Mouse (Mus musculus) forebrain, embryonic 16.5 days (tissue): ENCODE data around the gene Sp7. TPM values are rescaled to one million over a fixed set of nuclear protein-coding genes. Genes with fewer than 3 reads are reported as not detected.

Experiments
- ATAC-seq: fragments of 200-750 bp; cut with Nextera tagmentation; 2 replicates; pipeline ENCODE4 v1.8.0; 2017; ENCODE audit warnings: mild to moderate bottlenecking, moderate library complexity
- H3K27ac ChIP-seq: fragments of 300-500 bp; sonication (generic); 2 replicates; pipeline ENCODE4 v1.5.1; 2014; ENCODE audit warnings: low read length, control low read depth
- H3K27me3 ChIP-seq: fragments of 300-500 bp; sonication (generic); replicated peaks from 2 replicates; pipeline ENCODE4 v1.6.1; 2014; ENCODE audit warnings: low read length; ENCODE audit not compliant: control insufficient read depth, insufficient read depth
- H3K36me3 ChIP-seq: fragments of 300-500 bp; sonication (generic); 2 replicates; pipeline ENCODE4 v1.6.1; 2014; ENCODE audit not compliant: control insufficient read depth, insufficient read depth
- H3K4me1 ChIP-seq: fragments of 300-500 bp; sonication (generic); replicated peaks from 2 replicates; pipeline ENCODE4 v1.6.1; 2014; ENCODE audit warnings: low read length; ENCODE audit not compliant: control insufficient read depth, insufficient read depth
- H3K4me2 ChIP-seq: fragments of 300-500 bp; sonication (generic); 2 replicates; pipeline ENCODE4 v1.6.1; 2014; ENCODE audit warnings: mild to moderate bottlenecking, low read length, control low read depth
- H3K4me3 ChIP-seq: fragments of 300-500 bp; sonication (generic); replicated peaks from 2 replicates; pipeline ENCODE4 v1.5.1; 2014; ENCODE audit warnings: mild to moderate bottlenecking, low read length, control low read depth
- H3K9ac ChIP-seq: fragments of 300-500 bp; sonication (generic); replicated peaks from 2 replicates; pipeline ENCODE4 v1.6.1; 2014; ENCODE audit warnings: low read depth, low read length, control low read depth
- H3K9me3 ChIP-seq: fragments of 300-500 bp; sonication (generic); 2 replicates; pipeline ENCODE4 v1.6.1; 2016; ENCODE audit warnings: low read length; ENCODE audit not compliant: control insufficient read depth
- WGBS: fragments of 180-500 bp; shearing (Covaris S2); extraction: QIAGEN DNeasy Blood & Tissue Kit; methylation state at CpG from one replicate; pipeline ENCODE4 v1.1.7; 2014; 5-methylcytosine and 5-hydroxymethylcytosine counted together
- polyA plus RNA-seq: library from polyadenylated mRNA; unstranded; fragments of >200 nt; fragmentation: Nextera tagmentation; extraction: Ambion mirVana; gene quantifications from 2 replicates; pipeline ENCODE4 v1.2.1, GENCODE M21; 2015

The Sp7 gene
- polyA plus RNA-seq, 1 experiment from 2014 or later, result 0.38 TPM

GRCm38 (mm10) chr15:102393584-102394014, 26.6 kb upstream of the Sp7 start:
- Histone ChIP-seq H3K4me1 (no peaks in the 10 kb centered on the region), H3K4me3 (no peak overlapping the region), H3K9me3 (no peaks in the 10 kb centered on the region), H3K27ac (no peak overlapping the region), H3K27me3 (no peaks in the 10 kb centered on the region), H3K9ac (no peak overlapping the region), H3K36me3 (no peaks in the 10 kb centered on the region), H3K4me2 (no peak overlapping the region)
- no peak for ATAC-seq

- 17% methylated on average over 2 of the region's 2 CpGs for WGBS
- ATAC-seq, result no peak
- H3K36me3 ChIP-seq, result no peaks in the 10 kb centered on the region
These were observed 25.5 kb upstream of the Sp7 start for GRCm38 (mm10) chr15:102392520-102392919.

GRCm38 (mm10) chr15:102388942-102389341, 22.0 kb upstream of the Sp7 start:
- Histone ChIP-seq H3K4me2 (no peak overlapping the region), H3K36me3 (no peaks in the 10 kb centered on the region), H3K27ac (no peak overlapping the region), H3K9me3 (no peaks in the 10 kb centered on the region), H3K4me1 (no peaks in the 10 kb centered on the region), H3K4me3 (no peak overlapping the region), H3K9ac (no peak overlapping the region), H3K27me3 (no peaks in the 10 kb centered on the region)
- WGBS, result 86% methylated on average over 3 of the region's 3 CpGs
- no peak for ATAC-seq

More at GRCm38 (mm10) chr15:102392520-102392919, 25.5 kb upstream of the Sp7 start:
- Histone ChIP-seq H3K4me3 (no peak overlapping the region), H3K4me2 (no peak overlapping the region), H3K27ac (no peak overlapping the region), H3K9me3 (no peaks in the 10 kb centered on the region), H3K27me3 (no peaks in the 10 kb centered on the region), H3K4me1 (no peaks in the 10 kb centered on the region), H3K9ac (no peak overlapping the region)

- ATAC-seq, result no peak
- no peaks in the 10 kb centered on the region for H3K36me3 ChIP-seq
- H3K4me1 ChIP-seq, result no peaks in the 10 kb centered on the region
- H3K27me3 ChIP-seq, result no peaks in the 10 kb centered on the region
- H3K9me3 ChIP-seq, result no peaks in the 10 kb centered on the region
- H3K9ac ChIP-seq, result no peak overlapping the region
- H3K4me2 ChIP-seq, result no peak overlapping the region
- 55% methylated on average over 9 of the region's 9 CpGs for WGBS
- no peak overlapping the region for H3K27ac ChIP-seq
- no peak overlapping the region for H3K4me3 ChIP-seq
These were observed 19.7 kb upstream of the Sp7 start for GRCm38 (mm10) chr15:102386640-102387039.

GRCm38 (mm10) chr15:102383671-102384070, 16.7 kb upstream of the Sp7 start:
- no peak overlapping the region for H3K9ac ChIP-seq
- H3K4me2 ChIP-seq, result no peak overlapping the region
- no peak overlapping the region for H3K27ac ChIP-seq
- H3K4me3 ChIP-seq, result no peak overlapping the region
- no peaks in the 10 kb centered on the region for H3K9me3 ChIP-seq
- H3K36me3 ChIP-seq, result no peaks in the 10 kb centered on the region
- no peak for ATAC-seq
- H3K27me3 ChIP-seq, result no peaks in the 10 kb centered on the region
- H3K4me1 ChIP-seq, result no peaks in the 10 kb centered on the region
- WGBS, result 95% methylated on average over 6 of the region's 6 CpGs

GRCm38 (mm10) chr15:102381575-102381974, 14.6 kb upstream of the Sp7 start:
- H3K4me2 ChIP-seq, result no peak overlapping the region
- ATAC-seq, result peak; percentile 81
- H3K9me3 ChIP-seq, result no peaks in the 10 kb centered on the region
- no peak overlapping the region for H3K9ac ChIP-seq
- no peak overlapping the region for H3K4me3 ChIP-seq
- no peak overlapping the region for H3K27ac ChIP-seq
- H3K4me1 ChIP-seq, result peaks cover 11% of the 10 kb centered on the region
- H3K36me3 ChIP-seq, result no peaks in the 10 kb centered on the region
- H3K27me3 ChIP-seq, result 0 out of 2 replicates have a peak, but pooled peaks cover 6% of the 10 kb centered on the region
- WGBS, result 4% methylated on average over 7 of the region's 7 CpGs

GRCm38 (mm10) chr15:102377810-102378262, 10.9 kb upstream of the Sp7 start:
- H3K9ac ChIP-seq, result no peak overlapping the region
- no peak overlapping the region for H3K27ac ChIP-seq
- no peak overlapping the region for H3K4me3 ChIP-seq
- 0 out of 2 replicates have a peak, but pooled peaks cover 6% of the 10 kb centered on the region for H3K27me3 ChIP-seq
- 11% methylated on average over 10 of the region's 10 CpGs for WGBS
- no peaks in the 10 kb centered on the region for H3K36me3 ChIP-seq
- ATAC-seq, result no peak
- H3K4me2 ChIP-seq, result no peak overlapping the region
- no peaks in the 10 kb centered on the region for H3K9me3 ChIP-seq
- peaks cover 16% of the 10 kb centered on the region for H3K4me1 ChIP-seq

- peak; percentile 45; the same call in 1 of the 2 replicates for ATAC-seq
- 0% methylated on average over 7 of the region's 7 CpGs for WGBS
- H3K27me3 ChIP-seq, result 0 out of 2 replicates have a peak, but pooled peaks cover 6% of the 10 kb centered on the region
These were observed 10.2 kb upstream of the Sp7 start for GRCm38 (mm10) chr15:102377163-102377543.

GRCm38 (mm10) chr15:102376453-102377162, 9.6 kb upstream of the Sp7 start:
- H3K9ac ChIP-seq, result peak overlapping the region; percentile 68
- H3K4me1 ChIP-seq, result peaks cover 16% of the 10 kb centered on the region
- WGBS, result under 1% methylated on average over 43 of the region's 43 CpGs
- no peaks in the 10 kb centered on the region for H3K36me3 ChIP-seq
- no peaks in the 10 kb centered on the region for H3K9me3 ChIP-seq
- peak; percentile 77 for ATAC-seq
- peak overlapping the region; percentile 59 for H3K4me3 ChIP-seq
- H3K27me3 ChIP-seq, result peaks cover 6% of the 10 kb centered on the region; the same call in 1 of the 2 replicates
- peak overlapping the region; percentile 95 for H3K4me2 ChIP-seq
- no peak overlapping the region for H3K27ac ChIP-seq

More at GRCm38 (mm10) chr15:102377163-102377543, 10.2 kb upstream of the Sp7 start:
- Histone ChIP-seq H3K4me2 (peak overlapping the region; percentile 95), H3K9ac (peak overlapping the region; percentile 68), H3K4me1 (peaks cover 16% of the 10 kb centered on the region), H3K9me3 (no peaks in the 10 kb centered on the region), H3K36me3 (no peaks in the 10 kb centered on the region), H3K27ac (no peak overlapping the region), H3K4me3 (peak overlapping the region; percentile 59)
